Mouse (Mus musculus): ENCODE results near the gene Plppr4. TPM values are rescaled to one million over a fixed set of nuclear protein-coding genes. Genes with fewer than 3 reads are reported as not detected.

The Plppr4 gene
- polyA plus RNA-seq, 1 experiment, result not detected

GRCm38 (mm10) chr3:117329485-117329884, 31.2 kb downstream of the Plppr4 start:
- Histone ChIP-seq H3K4me3 (ENCODE audit: insufficient read depth, low read length) (no peak overlapping the region), H3K4me1 (ENCODE audit: control insufficient read depth, insufficient read depth, low read length) (no peaks in the 10 kb centered on the region), H3K27ac (ENCODE audit: insufficient read depth, low read depth, low read length) (no peak overlapping the region)
- no peak for TF ChIP-seq CTCF (IDR thresholded peaks at IDR 0.05; ENCODE audit: low read depth, low read length)
- TF ChIP-seq POLR2A (IDR thresholded peaks at IDR 0.05; ENCODE audit: borderline replicate concordance, low read depth, low read length), result no peak

GRCm38 (mm10) chr3:117326551-117326950, 34.1 kb downstream of the Plppr4 start:
- Histone ChIP-seq H3K27ac (ENCODE audit: insufficient read depth, low read depth, low read length) (no peak overlapping the region), H3K4me3 (ENCODE audit: insufficient read depth, low read length) (no peak overlapping the region), H3K4me1 (ENCODE audit: control insufficient read depth, insufficient read depth, low read length) (no peaks in the 10 kb centered on the region)
- no peak for TF ChIP-seq POLR2A (IDR thresholded peaks at IDR 0.05; ENCODE audit: borderline replicate concordance, low read depth, low read length)
- no peak for TF ChIP-seq CTCF (IDR thresholded peaks at IDR 0.05; ENCODE audit: low read depth, low read length)

- Histone ChIP-seq H3K4me1 (ENCODE audit: control insufficient read depth, insufficient read depth, low read length) (no peaks in the 10 kb centered on the region), H3K27ac (ENCODE audit: insufficient read depth, low read depth, low read length) (no peak overlapping the region), H3K4me3 (ENCODE audit: insufficient read depth, low read length) (no peak overlapping the region)
- no peak for TF ChIP-seq POLR2A (IDR thresholded peaks at IDR 0.05; ENCODE audit: borderline replicate concordance, low read depth, low read length)
- TF ChIP-seq CTCF (IDR thresholded peaks at IDR 0.05; ENCODE audit: low read depth, low read length), result no peak
These were observed 41.0 kb downstream of the Plppr4 start for GRCm38 (mm10) chr3:117319671-117320070.

GRCm38 (mm10) chr3:117313339-117313738, 47.3 kb downstream of the Plppr4 start:
- Histone ChIP-seq H3K27ac (ENCODE audit: insufficient read depth, low read depth, low read length) (no peak overlapping the region), H3K4me3 (ENCODE audit: insufficient read depth, low read length) (no peak overlapping the region), H3K4me1 (ENCODE audit: control insufficient read depth, insufficient read depth, low read length) (no peaks in the 10 kb centered on the region)
- no peak for TF ChIP-seq POLR2A (IDR thresholded peaks at IDR 0.05; ENCODE audit: borderline replicate concordance, low read depth, low read length)
- TF ChIP-seq CTCF (IDR thresholded peaks at IDR 0.05; ENCODE audit: low read depth, low read length), result no peak

GRCm38 (mm10) chr3:117312097-117312496, 48.6 kb downstream of the Plppr4 start:
- Histone ChIP-seq H3K27ac (ENCODE audit: insufficient read depth, low read depth, low read length) (no peak overlapping the region), H3K4me1 (ENCODE audit: control insufficient read depth, insufficient read depth, low read length) (no peaks in the 10 kb centered on the region), H3K4me3 (ENCODE audit: insufficient read depth, low read length) (no peak overlapping the region)
- no peak for TF ChIP-seq POLR2A (IDR thresholded peaks at IDR 0.05; ENCODE audit: borderline replicate concordance, low read depth, low read length)
- TF ChIP-seq CTCF (IDR thresholded peaks at IDR 0.05; ENCODE audit: low read depth, low read length), result no peak

- H3K27ac ChIP-seq (ENCODE audit: insufficient read depth, low read depth, low read length), result no peak overlapping the region
- H3K4me3 ChIP-seq (ENCODE audit: insufficient read depth, low read length), result no peak overlapping the region
- TF ChIP-seq CTCF (IDR thresholded peaks at IDR 0.05; ENCODE audit: low read depth, low read length), result no peak
- no peak for TF ChIP-seq POLR2A (IDR thresholded peaks at IDR 0.05; ENCODE audit: borderline replicate concordance, low read depth, low read length)
- H3K4me1 ChIP-seq (ENCODE audit: control insufficient read depth, insufficient read depth, low read length), result no peaks in the 10 kb centered on the region
These were observed 49.8 kb downstream of the Plppr4 start for GRCm38 (mm10) chr3:117310801-117311368.

GRCm38 (mm10) chr3:117309580-117309910, 51.1 kb downstream of the Plppr4 start:
- H3K4me1 ChIP-seq (ENCODE audit: control insufficient read depth, insufficient read depth, low read length), result no peaks in the 10 kb centered on the region
- TF ChIP-seq CTCF (IDR thresholded peaks at IDR 0.05; ENCODE audit: low read depth, low read length) (no peak), POLR2A (IDR thresholded peaks at IDR 0.05; ENCODE audit: borderline replicate concordance, low read depth, low read length) (no peak)
- H3K27ac ChIP-seq (ENCODE audit: insufficient read depth, low read depth, low read length), result no peak overlapping the region
- no peak overlapping the region for H3K4me3 ChIP-seq (ENCODE audit: insufficient read depth, low read length)

- no peak overlapping the region for H3K4me3 ChIP-seq (ENCODE audit: insufficient read depth, low read length)
- TF ChIP-seq POLR2A (IDR thresholded peaks at IDR 0.05; ENCODE audit: borderline replicate concordance, low read depth, low read length), result no peak
- no peak for TF ChIP-seq CTCF (IDR thresholded peaks at IDR 0.05; ENCODE audit: low read depth, low read length)
- H3K4me1 ChIP-seq (ENCODE audit: control insufficient read depth, insufficient read depth, low read length), result no peaks in the 10 kb centered on the region
- no peak overlapping the region for H3K27ac ChIP-seq (ENCODE audit: insufficient read depth, low read depth, low read length)
These were observed 51.6 kb downstream of the Plppr4 start for GRCm38 (mm10) chr3:117308895-117309579.

- Histone ChIP-seq H3K27ac (ENCODE audit: insufficient read depth, low read depth, low read length) (no peak overlapping the region), H3K4me3 (ENCODE audit: insufficient read depth, low read length) (no peak overlapping the region), H3K4me1 (ENCODE audit: control insufficient read depth, insufficient read depth, low read length) (no peaks in the 10 kb centered on the region)
- no peak for TF ChIP-seq CTCF (IDR thresholded peaks at IDR 0.05; ENCODE audit: low read depth, low read length)
- no peak for TF ChIP-seq POLR2A (IDR thresholded peaks at IDR 0.05; ENCODE audit: borderline replicate concordance, low read depth, low read length)
These were observed 53.1 kb downstream of the Plppr4 start for GRCm38 (mm10) chr3:117307555-117307954.

GRCm38 (mm10) chr3:117304037-117304436, 56.6 kb downstream of the Plppr4 start:
- no peaks in the 10 kb centered on the region for H3K4me1 ChIP-seq (ENCODE audit: control insufficient read depth, insufficient read depth, low read length)
- TF ChIP-seq POLR2A (IDR thresholded peaks at IDR 0.05; ENCODE audit: borderline replicate concordance, low read depth, low read length), result no peak
- no peak for TF ChIP-seq CTCF (IDR thresholded peaks at IDR 0.05; ENCODE audit: low read depth, low read length)
- no peak overlapping the region for H3K4me3 ChIP-seq (ENCODE audit: insufficient read depth, low read length)
- H3K27ac ChIP-seq (ENCODE audit: insufficient read depth, low read depth, low read length), result no peak overlapping the region

All from bone marrow macrophage, adult 2 months (primary cell).